Mouse (Mus musculus) embryo, embryonic 11 days (tissue): ENCODE results near the gene Meis1.

ENCODE experiments used
- DNase-seq: peaks from one replicate; pipeline ENCODE4 v3.0.0-alpha.2; 2015

Gene Meis1

GRCm38 (mm10) chr11:18988637-18989263, 30.0 kb downstream of the Meis1 start:
- DNase-seq: no peak

- DNase-seq: no peak
These were observed 35.0 kb downstream of the Meis1 start for GRCm38 (mm10) chr11:18983813-18984212.

GRCm38 (mm10) chr11:18983294-18983693, 35.5 kb downstream of the Meis1 start:
- DNase-seq: no peak

- DNase-seq: peak; percentile 53
These were observed 36.5 kb downstream of the Meis1 start for GRCm38 (mm10) chr11:18982331-18982730.

GRCm38 (mm10) chr11:18981367-18981766, 37.4 kb downstream of the Meis1 start:
- DNase-seq: no peak

GRCm38 (mm10) chr11:18980615-18981014, 38.2 kb downstream of the Meis1 start:
- DNase-seq: no peak

GRCm38 (mm10) chr11:18975087-18975486, 43.7 kb downstream of the Meis1 start:
- DNase-seq: no peak

- DNase-seq: no peak
These were observed 45.0 kb downstream of the Meis1 start for GRCm38 (mm10) chr11:18973808-18974207.

- DNase-seq: no peak
These were observed 45.8 kb downstream of the Meis1 start for GRCm38 (mm10) chr11:18972968-18973367.

- no peak for DNase-seq
These were observed 47.2 kb downstream of the Meis1 start for GRCm38 (mm10) chr11:18971551-18971950.

- DNase-seq: no peak
These were observed 48.9 kb downstream of the Meis1 start for GRCm38 (mm10) chr11:18969920-18970336.

GRCm38 (mm10) chr11:18964418-18964817, 54.4 kb downstream of the Meis1 start:
- no peak for DNase-seq

GRCm38 (mm10) chr11:18963202-18964136, 55.3 kb downstream of the Meis1 start:
- DNase-seq: peak; percentile 45

GRCm38 (mm10) chr11:18959465-18959864, 59.3 kb downstream of the Meis1 start:
- no peak for DNase-seq

GRCm38 (mm10) chr11:18957805-18958770, 60.7 kb downstream of the Meis1 start:
- peak; percentile 66 for DNase-seq

GRCm38 (mm10) chr11:18957097-18957804, 61.5 kb downstream of the Meis1 start:
- no peak for DNase-seq

- no peak for DNase-seq
These were observed 62.8 kb downstream of the Meis1 start for GRCm38 (mm10) chr11:18955969-18956368.

GRCm38 (mm10) chr11:18954852-18955251, 63.9 kb downstream of the Meis1 start:
- DNase-seq: no peak

- DNase-seq: no peak
These were observed 64.9 kb downstream of the Meis1 start for GRCm38 (mm10) chr11:18953892-18954291.

- no peak for DNase-seq
These were observed 70.0 kb downstream of the Meis1 start for GRCm38 (mm10) chr11:18948600-18949295.

GRCm38 (mm10) chr11:18947434-18947833, 71.4 kb downstream of the Meis1 start:
- DNase-seq: no peak

- peak; percentile 40 for DNase-seq
These were observed 73.0 kb downstream of the Meis1 start for GRCm38 (mm10) chr11:18945778-18946177.
